Mouse (Mus musculus) bone marrow, adult 2 months (tissue): Measurements from ENCODE around the gene Pgk1. TPM values are rescaled to one million over a fixed set of nuclear protein-coding genes. Genes with fewer than 3 reads are reported as not detected.
"Not testable (repeated sequence)": the region's sequence is repeated elsewhere in the genome, so short reads cannot be mapped to it uniquely, and the experiment has no call there.

Source experiments
- H3K27ac ChIP-seq: fragments of 200-500 bp; 2 replicates; pipeline ENCODE4 v1.5.1; 2012; ENCODE audit warnings: low read depth, mild to moderate bottlenecking, control low read depth, inconsistent platforms, low read length; ENCODE audit not compliant: control insufficient read depth, poor library complexity, insufficient read depth
- H3K4me1 ChIP-seq: fragments of 200-500 bp; 2 replicates; pipeline ENCODE4 v1.6.1; 2011; ENCODE audit warnings: low read length; ENCODE audit not compliant: control insufficient read depth, insufficient read depth
- H3K4me3 ChIP-seq: fragments of 200-500 bp; replicated peaks from 2 replicates; pipeline ENCODE3; 2011; ENCODE audit warnings: mild to moderate bottlenecking, low read depth, low read length, control low read depth; ENCODE audit not compliant: control insufficient read depth
- CTCF ChIP-seq: fragments of 200-500 bp; IDR thresholded peaks from 2 replicates; pipeline ENCODE4 v1.5.1; 2011; ENCODE audit warnings: low read length, control low read depth; ENCODE audit not compliant: control insufficient read depth, insufficient read depth
- POLR2A ChIP-seq: fragments of 200-500 bp; IDR thresholded peaks from 2 replicates; pipeline ENCODE4 v1.6.1; 2011; ENCODE audit warnings: low read depth, mild to moderate bottlenecking, control low read depth, low read length, borderline replicate concordance; ENCODE audit not compliant: control insufficient read depth
- WGBS: fragments of 180-500 bp; shearing (Covaris S2); methylation state at CpG from one replicate; pipeline ENCODE4 v1.1.7; 2018; 5-methylcytosine and 5-hydroxymethylcytosine counted together
- polyA plus RNA-seq: library from polyadenylated mRNA; stranded (reverse); fragments of >200 nt; gene quantifications from 2 replicates; pipeline ENCODE4 v1.2.4, GENCODE M21; 2011; ENCODE audit warnings: low replicate concordance; ENCODE audit not compliant: missing spikeins, insufficient read depth, insufficient read length

Pgk1 gene
- polyA plus RNA-seq, 1 experiment = 145 TPM

DNA sequence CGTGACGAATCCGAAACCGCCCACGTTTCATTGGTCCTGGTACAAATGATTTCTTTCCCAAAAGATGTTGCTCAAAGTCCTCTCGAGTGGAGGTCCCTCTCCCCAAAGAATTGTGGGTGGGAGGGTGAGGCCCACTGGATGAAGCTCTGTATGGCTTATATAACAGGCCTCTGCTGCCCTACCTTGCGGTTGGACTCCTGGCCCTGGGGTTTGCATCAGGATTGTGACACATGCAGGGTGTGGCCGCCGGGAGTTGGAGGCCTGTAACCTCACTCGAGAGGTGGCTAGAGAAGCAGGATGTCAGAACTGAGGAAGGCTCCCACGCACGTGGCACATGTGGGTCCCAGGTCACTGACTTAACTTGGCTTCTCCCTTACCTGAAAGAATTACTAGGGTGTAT, 837 bp downstream of the Pgk1 start:
- no peaks in the 10 kb centered on the region; the same call in 1 of the 2 replicates for H3K4me1 ChIP-seq
- H3K27ac ChIP-seq = peak overlapping the region; percentile 29
- TF ChIP-seq POLR2A = no peak
- TF ChIP-seq CTCF = no peak
- WGBS = 11% methylated on average over 12 of the region's 12 CpGs
- H3K4me3 ChIP-seq = peak overlapping the region; percentile 95

- Histone ChIP-seq H3K4me3 (peak overlapping the region; percentile 61), H3K27ac (peak overlapping the region; percentile 74), H3K4me1 (no peaks in the 10 kb centered on the region; the same call in 1 of the 2 replicates)
- TF ChIP-seq CTCF (no peak), POLR2A (no peak)
- WGBS = 21% methylated on average over 5 of the region's 5 CpGs
Observed at GRCm38 (mm10) chrX:106189356-106189755, 2.5 kb downstream of the Pgk1 start.

DNA sequence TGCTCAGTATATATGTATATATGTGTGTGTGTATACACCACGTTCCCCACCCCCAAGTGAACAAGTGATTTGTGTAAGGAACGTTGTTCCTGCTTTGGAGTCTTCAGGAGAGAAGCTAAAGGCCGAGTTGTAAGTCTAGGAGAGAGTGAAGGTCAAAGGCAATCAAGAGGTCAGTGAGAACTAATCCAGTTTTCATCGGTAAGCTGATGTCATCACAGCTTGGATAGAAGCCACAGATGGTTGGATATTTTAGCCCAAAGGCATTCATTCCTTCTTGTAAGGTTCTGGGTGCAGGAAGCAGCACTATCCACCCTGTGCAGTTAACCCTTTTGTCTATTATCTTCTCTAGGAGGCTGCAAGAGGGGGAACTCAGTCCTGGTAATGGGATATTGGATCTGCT, 3.2 kb downstream of the Pgk1 start:
- Histone ChIP-seq H3K27ac (no peak overlapping the region), H3K4me1 (no peaks in the 10 kb centered on the region; the same call in 1 of the 2 replicates), H3K4me3 (no peak overlapping the region)
- 42% methylated on average over 4 of the region's 4 CpGs for WGBS
- TF ChIP-seq POLR2A (no peak), CTCF (no peak)

GRCm38 (mm10) chrX:106194361-106194760, 7.5 kb downstream of the Pgk1 start:
- 83% methylated on average over 6 of the region's 6 CpGs for WGBS
- not testable (repeated sequence) for H3K4me1 ChIP-seq

GRCm38 (mm10) chrX:106197308-106197707, 10.4 kb downstream of the Pgk1 start:
- no peak for TF ChIP-seq CTCF
- TF ChIP-seq POLR2A = no peak
- 57% methylated on average over 5 of the region's 5 CpGs for WGBS
- Histone ChIP-seq H3K27ac (no peak overlapping the region), H3K4me3 (no peak overlapping the region), H3K4me1 (no peaks in the 10 kb centered on the region)

More at GRCm38 (mm10) chrX:106194361-106194760, 7.5 kb downstream of the Pgk1 start:
- not testable (repeated sequence) for H3K4me3 ChIP-seq, H3K27ac ChIP-seq

GRCm38 (mm10) chrX:106198904-106199303, 12.0 kb downstream of the Pgk1 start:
- H3K4me3 ChIP-seq = no peak overlapping the region
- no peak for TF ChIP-seq POLR2A
- TF ChIP-seq CTCF = no peak
- H3K4me1 ChIP-seq = no peaks in the 10 kb centered on the region
- H3K27ac ChIP-seq = no peak overlapping the region
- whole genome bisulfite sequencing = 84% methylated on average over 5 of the region's 5 CpGs

DNA sequence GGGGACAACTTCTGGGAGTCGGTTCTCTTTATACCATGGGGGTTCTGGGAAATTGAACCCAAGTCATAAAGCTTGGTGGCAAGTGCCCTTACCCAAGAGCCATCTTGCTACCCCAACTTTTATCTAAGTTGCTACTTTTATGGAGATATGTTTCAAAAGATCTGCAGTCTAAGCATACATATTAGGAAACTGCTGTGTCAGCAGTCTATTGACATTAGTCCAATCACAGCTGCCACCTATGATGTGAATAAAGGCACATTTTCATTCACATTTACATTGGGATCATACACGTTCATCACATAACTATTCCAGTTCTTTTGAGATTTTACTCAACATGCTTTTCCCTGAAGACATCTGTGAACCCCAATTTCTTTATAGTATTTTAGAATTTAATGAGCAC, 22.2 kb downstream of the Pgk1 start:
- WGBS = 75% methylated on average over 2 of the region's 2 CpGs
- H3K4me3 ChIP-seq = no peak overlapping the region
- no peak overlapping the region for H3K27ac ChIP-seq

DNA sequence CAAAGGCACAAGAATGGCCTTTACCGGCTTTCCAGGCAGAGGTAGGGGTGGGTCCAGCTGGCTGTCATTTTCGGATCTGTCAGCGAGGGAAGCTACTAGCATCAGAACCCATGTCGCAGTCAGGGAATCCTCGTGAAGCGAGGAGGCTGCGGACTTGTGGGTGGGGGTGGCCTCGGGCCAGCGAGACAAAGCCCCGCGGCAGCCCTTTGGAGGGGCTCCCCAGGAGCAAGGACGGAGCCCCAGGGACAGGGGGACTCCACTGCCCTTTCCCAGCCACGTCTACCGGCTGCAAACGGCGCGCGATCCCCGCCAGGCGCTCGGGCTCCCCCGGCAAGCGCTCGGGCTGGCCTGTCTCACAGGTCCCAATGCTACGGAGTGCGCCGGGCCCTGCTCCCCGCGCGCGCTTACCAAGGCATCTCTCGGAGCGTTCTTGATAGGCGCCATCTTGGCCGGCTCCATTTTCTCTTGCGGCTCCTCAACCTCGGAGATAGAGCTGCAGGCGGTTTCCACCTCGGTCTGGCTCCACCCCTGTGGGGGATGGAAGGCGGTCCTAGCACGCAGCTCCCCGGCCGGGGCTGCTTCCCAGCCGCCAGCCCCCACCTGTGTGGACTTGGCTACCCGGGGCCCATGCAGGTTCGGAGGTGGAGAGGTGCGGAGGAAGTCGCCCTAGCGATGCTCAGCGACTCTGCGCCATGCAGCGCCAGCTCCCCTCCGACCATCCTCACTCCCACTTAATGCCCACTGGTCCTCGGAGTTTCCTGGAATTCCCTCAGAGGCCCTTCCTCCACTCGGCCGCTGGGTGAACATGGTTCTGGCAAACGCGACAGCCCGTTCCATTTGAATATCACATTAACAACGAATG, 32.5 kb downstream of the Pgk1 start:
- WGBS = 19% methylated on average over 60 of the region's 60 CpGs
- TF ChIP-seq POLR2A = peak; percentile 20; the same call in 1 of the 2 replicates
- TF ChIP-seq CTCF = no peak
- peak overlapping the region; percentile 27; the same call in 1 of the 2 replicates for H3K27ac ChIP-seq
- peak overlapping the region; percentile 76 for H3K4me3 ChIP-seq
- H3K4me1 ChIP-seq = no peaks in the 10 kb centered on the region

More for the DNA sequence above, 22.2 kb downstream of the Pgk1 start:
- no peaks in the 10 kb centered on the region for H3K4me1 ChIP-seq
- TF ChIP-seq POLR2A = no peak
- no peak for TF ChIP-seq CTCF
